Comparison of ENCODE assay signal across 12 mouse cellular contexts in genomic region chr13:63139463-63140226, GRCm38 (mm10).
DNase-seq lines count a peak whose midpoint lies in the region; ATAC-seq and TF ChIP-seq lines count a peak whose summit lies in the region.
"Had no signal": no experiment of that assay in that cellular context is flagged by ENCODE, and none has a peak within 500 bp of the region (broad histone marks: within the 10 kb centered on the region; RNA-seq: fewer than 3 reads in every experiment).

No protein-coding gene starts in this region.

- no peaks in the 10 kb centered on the region for H3K36me3 ChIP-seq in liver, adult 2 months (ENCODE audit: control insufficient read depth, insufficient read depth, low read length)
- H3K36me3 ChIP-seq in embryonic facial prominence, embryonic 14.5 days (ENCODE audit: control insufficient read depth, insufficient read depth, low read length) = no peaks in the 10 kb centered on the region
- H3K36me3 ChIP-seq in intestine, postnatal 0 days (ENCODE audit: control insufficient read depth, insufficient read depth) = no peaks in the 10 kb centered on the region
- no peaks in the 10 kb centered on the region for H3K36me3 ChIP-seq in forebrain, embryonic 12.5 days (replicated peaks)
- no peaks in the 10 kb centered on the region for H3K36me3 ChIP-seq in midbrain, embryonic 15.5 days (replicated peaks)

- H3K4me3 ChIP-seq in liver, adult 2 months (ENCODE audit: insufficient read depth, low read depth, low read length) = no peak overlapping the region
- H3K4me3 ChIP-seq in embryonic facial prominence, embryonic 14.5 days (ENCODE audit: low read depth, low read length) = no peak overlapping the region
- H3K4me3 ChIP-seq in intestine, postnatal 0 days (ENCODE audit: low read depth, low read length) = no peak overlapping the region
- H3K4me3 ChIP-seq in forebrain, embryonic 12.5 days (replicated peaks) = no peak overlapping the region
- H3K4me3 ChIP-seq in midbrain, embryonic 15.5 days = no peak overlapping the region

- no peaks in the 10 kb centered on the region for H3K9me3 ChIP-seq in embryonic facial prominence, embryonic 14.5 days (ENCODE audit: control insufficient read depth, low read length)
- H3K9me3 ChIP-seq in intestine, postnatal 0 days (ENCODE audit: control insufficient read depth) = no peaks in the 10 kb centered on the region
- H3K9me3 ChIP-seq in forebrain, embryonic 12.5 days = no peaks in the 10 kb centered on the region
- H3K9me3 ChIP-seq in midbrain, embryonic 15.5 days = no peaks in the 10 kb centered on the region

- H3K9ac ChIP-seq in liver, adult 2 months (ENCODE audit: low read depth, low read length) = no peak overlapping the region
- H3K9ac ChIP-seq in embryonic facial prominence, embryonic 14.5 days (ENCODE audit: low read depth, low read length) = no peak overlapping the region
- no peak overlapping the region for H3K9ac ChIP-seq in intestine, postnatal 0 days (ENCODE audit: low read depth, low read length)
- no peak overlapping the region for H3K9ac ChIP-seq in forebrain, embryonic 12.5 days
- H3K9ac ChIP-seq in midbrain, embryonic 15.5 days = no peak overlapping the region

- 71% methylated on average over 10 of the region's 10 CpGs for WGBS in liver, adult 2 months
- WGBS in embryonic facial prominence, embryonic 14.5 days = 69% methylated on average over 10 of the region's 10 CpGs
- 69% methylated on average over 10 of the region's 10 CpGs for WGBS in intestine, postnatal 0 days
- whole genome bisulfite sequencing in forebrain, embryonic 12.5 days = 92% methylated on average over 10 of the region's 10 CpGs
- WGBS in midbrain, embryonic 15.5 days = 89% methylated on average over 10 of the region's 10 CpGs

- H3K27me3 ChIP-seq in liver, adult 2 months (ENCODE audit: control insufficient read depth, insufficient read depth, low read length) = no peaks in the 10 kb centered on the region
- no peaks in the 10 kb centered on the region for H3K27me3 ChIP-seq in embryonic facial prominence, embryonic 14.5 days (replicated peaks; ENCODE audit: control insufficient read depth, insufficient read depth, low read length)
- H3K27me3 ChIP-seq in intestine, postnatal 0 days (replicated peaks; ENCODE audit: control insufficient read depth, insufficient read depth, low read length) = no peaks in the 10 kb centered on the region
- no peaks in the 10 kb centered on the region for H3K27me3 ChIP-seq in forebrain, embryonic 12.5 days
- H3K27me3 ChIP-seq in midbrain, embryonic 15.5 days (replicated peaks) = no peaks in the 10 kb centered on the region

- H3K4me1 ChIP-seq in liver, adult 2 months (ENCODE audit: control insufficient read depth, insufficient read depth, low read length) = peaks cover 6% of the 10 kb centered on the region
- peaks cover 15% of the 10 kb centered on the region for H3K4me1 ChIP-seq in embryonic facial prominence, embryonic 14.5 days (ENCODE audit: control insufficient read depth, insufficient read depth, low read length)
- no peaks in the 10 kb centered on the region for H3K4me1 ChIP-seq in intestine, postnatal 0 days (replicated peaks; ENCODE audit: control insufficient read depth, insufficient read depth, low read length)
- peaks cover 6% of the 10 kb centered on the region; the same call in 1 of the 2 replicates for H3K4me1 ChIP-seq in forebrain, embryonic 12.5 days
- no peaks in the 10 kb centered on the region for H3K4me1 ChIP-seq in midbrain, embryonic 15.5 days

- TF ChIP-seq POLR2A in liver, adult 2 months (IDR thresholded peaks at IDR 0.05; ENCODE audit: extremely low read depth, insufficient read depth, low read length) = no peak

- DNase-seq in heart, adult 18-20 months = peak; percentile 59 to 71
- DNase-seq in heart, postnatal 36 days = no peak
- no peak for DNase-seq in liver, adult 2 months (ENCODE audit: extremely low read depth, low read depth, low spot score)
- no peak for DNase-seq in liver
- peak; percentile 66 for DNase-seq in embryonic facial prominence, embryonic 14.5 days (ENCODE audit: low spot score)
- DNase-seq: adrenal gland, postnatal 10 days; cerebellum, adult 11-12 months; gastrocnemius, postnatal 14 days; lung, postnatal 14 days had no signal

- peak overlapping the region; percentile 88 for H3K27ac ChIP-seq in liver, adult 2 months (replicated peaks; ENCODE audit: insufficient read depth, low read depth, low read length)
- H3K27ac ChIP-seq in embryonic facial prominence, embryonic 14.5 days (replicated peaks; ENCODE audit: low read depth, low read length) = peak overlapping the region; percentile 89
- H3K27ac ChIP-seq in intestine, postnatal 0 days (ENCODE audit: low read depth, low read length) = peak overlapping the region; percentile 50; the same call in 1 of the 2 replicates
- H3K27ac ChIP-seq in forebrain, embryonic 12.5 days = no peak overlapping the region
- no peak overlapping the region for H3K27ac ChIP-seq in midbrain, embryonic 15.5 days

- no peak overlapping the region for H3K4me2 ChIP-seq in embryonic facial prominence, embryonic 14.5 days (ENCODE audit: low read depth, low read length)
- no peak overlapping the region for H3K4me2 ChIP-seq in intestine, postnatal 0 days (replicated peaks; ENCODE audit: low read depth)
- no peak overlapping the region for H3K4me2 ChIP-seq in forebrain, embryonic 12.5 days
- H3K4me2 ChIP-seq in midbrain, embryonic 15.5 days = no peak overlapping the region

- peak; percentile 42; the same call in 1 of the 2 replicates for ATAC-seq in embryonic facial prominence, embryonic 14.5 days (ENCODE audit: low read depth)
- peak; percentile 59 for ATAC-seq in intestine, postnatal 0 days
- no peak for ATAC-seq in forebrain, embryonic 12.5 days (ENCODE audit: low FRiP score)
- no peak for ATAC-seq in midbrain, embryonic 15.5 days (replicated peaks)

- H3K79me2 ChIP-seq in liver, adult 2 months (ENCODE audit: control insufficient read depth, insufficient read depth, low read length) = no peaks in the 10 kb centered on the region

- TF ChIP-seq CTCF in liver, adult 2 months (IDR thresholded peaks at IDR 0.05; ENCODE audit: low read depth, low read length) = no peak
- no peak for TF ChIP-seq CTCF in intestine, postnatal 0 days (IDR thresholded peaks at IDR 0.05; ENCODE audit: low read depth)

- intact Hi-C loops in heart, postnatal 36 days (cut with DNase I) = no loop called here

Comparison
In these comparisons a context has a peak if more than half of its experiments do, and no peak if none do; other contexts are left out.
1. DNase-seq: peak in heart, adult 18-20 months (2 of 2) and embryonic facial prominence, embryonic 14.5 days (single experiment); none in heart, postnatal 36 days (0 of 2), liver, adult 2 months (single experiment) and liver (single experiment).
2. H3K27ac ChIP-seq: peak in liver, adult 2 months (single experiment), embryonic facial prominence, embryonic 14.5 days (single experiment) and intestine, postnatal 0 days (single experiment); none in forebrain, embryonic 12.5 days (single experiment) and midbrain, embryonic 15.5 days (single experiment).
3. ATAC-seq: peak in embryonic facial prominence, embryonic 14.5 days (single experiment) and intestine, postnatal 0 days (single experiment); none in forebrain, embryonic 12.5 days (single experiment) and midbrain, embryonic 15.5 days (single experiment).